Mouse (Mus musculus): Measurements from ENCODE around the gene Rassf4.

DNA sequence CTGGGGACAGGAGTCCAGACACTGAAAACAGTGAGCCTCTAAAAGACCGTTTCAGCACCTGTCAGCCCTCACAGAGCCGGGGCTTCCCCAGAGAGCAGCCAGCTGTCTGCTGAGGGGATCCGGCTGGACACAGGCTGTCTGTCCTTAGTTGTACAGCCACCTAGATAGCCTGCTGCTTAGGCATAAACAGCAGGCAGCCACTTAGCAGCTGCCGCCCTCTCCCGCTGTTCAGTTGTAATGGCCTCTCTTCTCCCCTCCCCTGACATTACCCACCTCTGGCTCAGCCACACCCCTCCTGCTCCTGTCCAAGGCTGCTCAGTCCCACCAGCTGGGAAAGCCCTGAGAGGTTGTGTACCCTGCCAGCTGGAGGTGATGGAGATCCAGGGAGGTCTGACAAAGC is 2.7 kb downstream of the Rassf4 start:
- TF ChIP-seq CTCF (IDR thresholded peaks at IDR 0.05; ENCODE audit: borderline replicate concordance, control insufficient read depth, extremely low read depth, insufficient read depth, low read length, poor library complexity) (no peak), POLR2A (IDR thresholded peaks at IDR 0.05; ENCODE audit: control insufficient read depth, extremely low read depth, insufficient read depth, low read length, poor library complexity) (no peak)
